Mouse (Mus musculus) kidney, adult 2 months (tissue): ENCODE results near the gene Gipc3.

Experiments used
- CTCF ChIP-seq: fragments of 200-500 bp; conservative IDR thresholded peaks from 2 replicates; pipeline ENCODE4 v1.5.1; 2011; ENCODE audit warnings: low read depth, mild to moderate bottlenecking, control low read depth, low read length, moderate library complexity, mixed read lengths; ENCODE audit not compliant: insufficient read depth, insufficient read length
- POLR2A ChIP-seq: fragments of 200-500 bp; IDR thresholded peaks from one replicate; pipeline ENCODE4 v1.6.1; 2011; ENCODE audit warnings: low read depth, low read length, control low read depth

GRCm38 (mm10) chr10:81384605-81384982, 41.5 kb upstream of the Gipc3 start:
- TF ChIP-seq CTCF: no peak
- TF ChIP-seq POLR2A: no peak
